Mouse (Mus musculus) lung, embryonic 16.5 days (tissue): Measurements from ENCODE around the gene Slc38a9. TPM values are rescaled to one million over a fixed set of nuclear protein-coding genes. Genes with fewer than 3 reads are reported as not detected.

Experiments used
- ATAC-seq: fragments of 200-750 bp; cut with Nextera tagmentation; 2 replicates; pipeline ENCODE4 v1.8.0; 2017; ENCODE audit warnings: low read depth, mild to moderate bottlenecking, moderate library complexity
- H3K27ac ChIP-seq: fragments of 300-500 bp; sonication (generic); 2 replicates; pipeline ENCODE4 v1.5.1; 2014; ENCODE audit warnings: mild to moderate bottlenecking, control low read depth, low read length
- H3K27me3 ChIP-seq: fragments of 300-500 bp; sonication (generic); 2 replicates; pipeline ENCODE4 v1.6.1; 2014; ENCODE audit warnings: low read depth, low read length, mixed read lengths; ENCODE audit not compliant: control insufficient read depth, insufficient read depth
- H3K36me3 ChIP-seq: fragments of 300-500 bp; sonication (generic); 2 replicates; pipeline ENCODE4 v1.6.1; 2014; ENCODE audit warnings: low read length; ENCODE audit not compliant: control insufficient read depth, insufficient read depth
- H3K4me1 ChIP-seq: fragments of 300-500 bp; sonication (generic); replicated peaks from 2 replicates; pipeline ENCODE4 v1.6.1; 2014; ENCODE audit warnings: low read length, mixed read lengths; ENCODE audit not compliant: control insufficient read depth, insufficient read depth
- H3K4me2 ChIP-seq: fragments of 300-500 bp; sonication (generic); 2 replicates; pipeline ENCODE4 v1.6.1; 2014; ENCODE audit warnings: low read depth, low read length, control low read depth
- H3K4me3 ChIP-seq: fragments of 300-500 bp; sonication (generic); 2 replicates; pipeline ENCODE4 v1.5.1; 2014; ENCODE audit warnings: mild to moderate bottlenecking, low read length, control low read depth
- H3K9ac ChIP-seq: fragments of 300-500 bp; sonication (generic); 2 replicates; pipeline ENCODE4 v1.6.1; 2014; ENCODE audit warnings: low read length, control low read depth
- H3K9me3 ChIP-seq: fragments of 300-500 bp; sonication (generic); 2 replicates; pipeline ENCODE4 v1.6.1; 2016; ENCODE audit warnings: low read length; ENCODE audit not compliant: control insufficient read depth
- WGBS: fragments of 180-500 bp; shearing (Covaris S2); extraction: QIAGEN DNeasy Blood & Tissue Kit; methylation state at CpG from one replicate; pipeline ENCODE4 v1.1.7; 2014; 5-methylcytosine and 5-hydroxymethylcytosine counted together
- polyA plus RNA-seq: library from polyadenylated mRNA; unstranded; fragments of >200 nt; fragmentation: Nextera tagmentation; extraction: Ambion mirVana; gene quantifications from 2 replicates; pipeline ENCODE4 v1.2.1, GENCODE M21; 2015

The Slc38a9 gene
- polyA plus RNA-seq, 1 experiment from 2014 or later, result 15.7 TPM

- Histone ChIP-seq H3K9ac (no peak overlapping the region), H3K4me3 (no peak overlapping the region), H3K27ac (no peak overlapping the region), H3K27me3 (no peaks in the 10 kb centered on the region), H3K4me1 (peaks cover 25% of the 10 kb centered on the region), H3K36me3 (no peaks in the 10 kb centered on the region), H3K4me2 (no peak overlapping the region), H3K9me3 (no peaks in the 10 kb centered on the region)
- WGBS, result 86% methylated on average over 11 of the region's 11 CpGs
- no peak for ATAC-seq
Measured at GRCm38 (mm10) chr13:112748808-112749510, 88.4 kb downstream of the Slc38a9 start.

- Histone ChIP-seq H3K9me3 (no peaks in the 10 kb centered on the region), H3K4me2 (no peak overlapping the region), H3K36me3 (no peaks in the 10 kb centered on the region), H3K27me3 (no peaks in the 10 kb centered on the region), H3K27ac (no peak overlapping the region), H3K4me1 (peaks cover 23% of the 10 kb centered on the region), H3K9ac (no peak overlapping the region), H3K4me3 (no peak overlapping the region)
- no peak for ATAC-seq
- WGBS, result 92% methylated on average over 2 of the region's 2 CpGs
Measured at GRCm38 (mm10) chr13:112749881-112750280, 89.3 kb downstream of the Slc38a9 start.

GRCm38 (mm10) chr13:112751454-112752308 is 91.1 kb downstream of the Slc38a9 start:
- Histone ChIP-seq H3K9ac (peak overlapping the region; percentile 34; the same call in 1 of the 2 replicates), H3K4me3 (peak overlapping the region; percentile 10; the same call in 1 of the 2 replicates), H3K36me3 (no peaks in the 10 kb centered on the region), H3K9me3 (no peaks in the 10 kb centered on the region), H3K4me1 (peaks cover 30% of the 10 kb centered on the region), H3K27ac (peak overlapping the region; percentile 69), H3K4me2 (peak overlapping the region; percentile 55), H3K27me3 (no peaks in the 10 kb centered on the region)
- peak; percentile 83 for ATAC-seq
- 7% methylated on average over 18 of the region's 18 CpGs for WGBS

GRCm38 (mm10) chr13:112752309-112752975 is 91.9 kb downstream of the Slc38a9 start:
- WGBS, result 57% methylated on average over 11 of the region's 11 CpGs
- no peak for ATAC-seq
- Histone ChIP-seq H3K9me3 (no peaks in the 10 kb centered on the region), H3K4me1 (peaks cover 27% of the 10 kb centered on the region), H3K9ac (no peak overlapping the region), H3K36me3 (no peaks in the 10 kb centered on the region), H3K27me3 (no peaks in the 10 kb centered on the region), H3K27ac (peak overlapping the region; percentile 69), H3K4me3 (no peak overlapping the region), H3K4me2 (no peak overlapping the region)

GRCm38 (mm10) chr13:112753522-112753921 is 93.0 kb downstream of the Slc38a9 start:
- Histone ChIP-seq H3K4me3 (no peak overlapping the region), H3K27me3 (no peaks in the 10 kb centered on the region), H3K4me2 (no peak overlapping the region), H3K4me1 (peaks cover 27% of the 10 kb centered on the region), H3K36me3 (no peaks in the 10 kb centered on the region), H3K9ac (no peak overlapping the region), H3K9me3 (no peaks in the 10 kb centered on the region), H3K27ac (peak overlapping the region; percentile 60; the same call in 1 of the 2 replicates)
- peak; percentile 26; the same call in 1 of the 2 replicates for ATAC-seq
- 65% methylated on average over 9 of the region's 9 CpGs for WGBS

- no peak overlapping the region for H3K4me3 ChIP-seq
- H3K9ac ChIP-seq, result no peak overlapping the region
- H3K4me2 ChIP-seq, result no peak overlapping the region
- H3K4me1 ChIP-seq, result peaks cover 27% of the 10 kb centered on the region
- peak overlapping the region; percentile 35; the same call in 1 of the 2 replicates for H3K27ac ChIP-seq
- 53% methylated on average over 4 of the region's 4 CpGs for WGBS
- no peaks in the 10 kb centered on the region for H3K9me3 ChIP-seq
- no peak for ATAC-seq
- no peaks in the 10 kb centered on the region for H3K36me3 ChIP-seq
- H3K27me3 ChIP-seq, result no peaks in the 10 kb centered on the region
Measured at GRCm38 (mm10) chr13:112754871-112755270, 94.3 kb downstream of the Slc38a9 start.

- Histone ChIP-seq H3K4me1 (peaks cover 27% of the 10 kb centered on the region), H3K36me3 (no peaks in the 10 kb centered on the region), H3K27me3 (no peaks in the 10 kb centered on the region), H3K4me2 (peak overlapping the region; percentile 29), H3K9me3 (no peaks in the 10 kb centered on the region), H3K9ac (peak overlapping the region; percentile 26; the same call in 1 of the 2 replicates), H3K4me3 (no peak overlapping the region), H3K27ac (peak overlapping the region; percentile 76)
- ATAC-seq, result peak; percentile 44
- 33% methylated on average over 11 of the region's 11 CpGs for WGBS
Measured at GRCm38 (mm10) chr13:112755507-112756010, 95.0 kb downstream of the Slc38a9 start.

GRCm38 (mm10) chr13:112757395-112757794 is 96.8 kb downstream of the Slc38a9 start:
- Histone ChIP-seq H3K27me3 (no peaks in the 10 kb centered on the region), H3K4me3 (no peak overlapping the region), H3K4me1 (peaks cover 13% of the 10 kb centered on the region), H3K9me3 (no peaks in the 10 kb centered on the region), H3K27ac (no peak overlapping the region), H3K4me2 (no peak overlapping the region), H3K36me3 (no peaks in the 10 kb centered on the region), H3K9ac (no peak overlapping the region)
- 79% methylated on average over 9 of the region's 9 CpGs for WGBS
- no peak for ATAC-seq
